Mouse (Mus musculus): ENCODE results near the gene Snx21.

Snx21 gene

DNA sequence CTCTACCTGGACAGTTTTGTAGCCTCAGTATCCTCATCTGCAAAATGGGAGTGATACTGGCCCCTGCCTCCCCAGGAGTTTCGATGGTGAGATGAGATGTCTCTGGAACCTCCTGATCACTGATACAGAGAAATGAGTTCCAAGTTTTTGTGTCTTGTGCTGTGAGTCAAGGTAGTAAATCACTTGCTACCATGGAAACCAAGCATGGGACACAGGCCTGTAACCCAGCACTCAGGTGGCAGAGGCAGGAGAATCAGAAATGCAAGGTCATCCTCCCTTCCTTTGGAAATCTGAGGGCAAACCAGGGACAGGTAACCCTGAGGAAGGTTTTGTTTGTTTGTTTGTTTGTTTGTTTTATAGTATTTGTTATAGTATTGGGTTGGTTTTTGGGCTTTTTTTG is 43.5 kb downstream of the Snx21 start:
- no peak for DNase-seq (ENCODE audit: low spot score in 2 of 2)

GRCm38 (mm10) chr2:164831029-164831428 is 45.4 kb downstream of the Snx21 start:
- no peak for DNase-seq (ENCODE audit: low spot score in 2 of 2)

GRCm38 (mm10) chr2:164832032-164832747 is 46.6 kb downstream of the Snx21 start:
- DNase-seq (ENCODE audit: low spot score in 2 of 2): no peak

GRCm38 (mm10) chr2:164832748-164833301 is 47.2 kb downstream of the Snx21 start, which contains the start of gene Ctsa:
Ctsa (plus strand) TSS chr2:164832873.
- DNase-seq (ENCODE audit: low spot score in 2 of 2): peak; percentile 71 to 78

DNA sequence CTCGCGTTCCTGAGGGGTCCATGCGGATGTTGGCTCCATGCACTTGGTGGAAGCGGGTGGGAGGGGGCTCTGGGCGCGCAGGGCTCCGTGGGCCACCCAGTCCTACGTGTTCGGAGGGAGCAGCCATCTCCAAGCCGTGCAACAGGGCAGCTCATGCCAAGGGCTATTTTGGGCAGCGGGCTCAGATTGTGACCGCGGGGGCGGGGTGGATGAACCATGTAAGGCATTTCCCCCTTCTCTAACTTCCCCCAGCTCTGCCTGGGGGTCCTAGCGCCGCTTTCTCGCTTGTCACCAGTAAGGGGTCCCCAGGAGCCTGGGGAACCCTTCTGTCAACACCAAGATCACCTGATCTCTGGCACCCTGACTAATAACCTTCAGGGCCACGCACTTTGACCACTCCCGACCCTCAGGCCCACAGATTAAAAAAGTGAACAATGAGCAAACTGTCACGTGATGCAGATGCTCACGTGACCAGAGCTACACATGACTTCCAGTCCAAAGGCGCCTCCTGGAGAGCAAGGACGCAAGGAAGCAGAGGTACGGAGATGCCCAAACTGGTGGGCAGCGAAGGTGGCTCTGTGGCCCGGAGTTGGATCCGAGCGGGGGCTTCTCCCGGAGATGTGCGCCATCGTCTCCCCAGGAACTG is 47.8 kb downstream of the Snx21 start, which contains the start of gene Neurl2:
TSS of gene Neurl2 (minus strand) at position 143 of the 646 bp plus-strand sequence.
- DNase-seq (ENCODE audit: low spot score in 2 of 2): peak; percentile 88 to 89

- DNase-seq (ENCODE audit: low spot score in 2 of 2): no peak
Measured at GRCm38 (mm10) chr2:164834531-164834930, 48.9 kb downstream of the Snx21 start.

- DNase-seq (ENCODE audit: low spot score in 2 of 2): no peak
Measured at GRCm38 (mm10) chr2:164835164-164835563, 49.5 kb downstream of the Snx21 start.
